Mouse (Mus musculus) thymus, adult 2 months (tissue): ENCODE results near the gene A130010J15Rik. TPM values are rescaled to one million over a fixed set of nuclear protein-coding genes. Genes with fewer than 3 reads are reported as not detected.

Experiments
- DNase-seq: peaks from one replicate; pipeline ENCODE4 v3.0.0; 2021
- H3K27ac ChIP-seq: fragments of 200-500 bp; 2 replicates; pipeline ENCODE4 v1.5.1; 2012; ENCODE audit warnings: low read length, control low read depth; ENCODE audit not compliant: control insufficient read depth, insufficient read depth
- H3K27me3 ChIP-seq: fragments of 200-500 bp; 2 replicates; pipeline ENCODE4 v1.6.1; 2012; ENCODE audit warnings: mild to moderate bottlenecking, low read length, moderate library complexity, mixed read lengths; ENCODE audit not compliant: control insufficient read depth, insufficient read depth
- H3K36me3 ChIP-seq: fragments of 200-500 bp; 2 replicates; pipeline ENCODE4 v1.6.1; 2012; ENCODE audit warnings: mild to moderate bottlenecking, low read length, moderate library complexity; ENCODE audit not compliant: control insufficient read depth, insufficient read depth
- H3K4me1 ChIP-seq: fragments of 200-500 bp; replicated peaks from 2 replicates; pipeline ENCODE4 v1.6.1; 2012; ENCODE audit warnings: low read length; ENCODE audit not compliant: control insufficient read depth, insufficient read depth
- H3K4me3 ChIP-seq: fragments of 200-500 bp; 2 replicates; pipeline ENCODE4 v1.5.1; 2012; ENCODE audit warnings: mild to moderate bottlenecking, low read length, control low read depth, moderate library complexity; ENCODE audit not compliant: control insufficient read depth, insufficient read depth
- CTCF ChIP-seq: fragments of 200-500 bp; IDR thresholded peaks from 2 replicates; pipeline ENCODE4 v1.5.1; 2012; ENCODE audit warnings: mild to moderate bottlenecking, control low read depth, low read length, moderate library complexity, borderline replicate concordance; ENCODE audit not compliant: control insufficient read depth, poor library complexity, insufficient read depth; ENCODE audit errors: extremely low read depth
- POLR2A ChIP-seq: fragments of 200-500 bp; IDR thresholded peaks from 2 replicates; pipeline ENCODE4 v1.6.1; 2012; ENCODE audit warnings: mild to moderate bottlenecking, low read length, control low read depth, moderate library complexity; ENCODE audit not compliant: control insufficient read depth, poor library complexity, insufficient read depth; ENCODE audit errors: extremely low read depth
- WGBS: fragments of 180-500 bp; shearing (Covaris S2); methylation state at CpG from one replicate; pipeline ENCODE4 v1.1.7; 2018; 5-methylcytosine and 5-hydroxymethylcytosine counted together
- polyA plus RNA-seq: library from polyadenylated mRNA; depleted of rRNA; stranded (reverse); fragments of >200 nt; gene quantifications from 2 replicates; pipeline ENCODE4 v1.2.3, GENCODE M21; 2012

Gene A130010J15Rik
- polyA plus RNA-seq, 1 experiment, result 7.2 TPM

DNA sequence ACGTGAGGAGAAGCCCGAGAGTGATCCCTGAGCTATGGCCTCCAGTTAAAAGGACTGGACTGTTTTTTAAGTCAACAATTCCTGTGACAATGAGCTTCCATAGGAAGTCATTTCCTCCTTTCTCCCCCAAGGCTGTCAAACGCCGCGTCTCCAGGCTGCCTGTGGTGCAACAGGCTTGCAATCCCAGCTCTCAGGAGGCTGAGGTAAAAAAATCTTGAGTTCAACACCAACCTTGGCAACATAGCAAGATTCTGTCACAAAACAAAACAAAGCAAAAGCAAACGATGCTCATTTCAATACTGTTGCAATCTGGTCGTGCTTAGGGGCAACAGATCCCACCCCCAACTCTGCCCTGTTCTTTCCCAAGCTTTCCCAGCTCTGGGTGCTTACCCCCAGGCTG lies 29.8 kb upstream of the A130010J15Rik start:
- H3K36me3 ChIP-seq, result no peaks in the 10 kb centered on the region
- H3K4me1 ChIP-seq, result peaks cover 16% of the 10 kb centered on the region
- no peak overlapping the region for H3K4me3 ChIP-seq
- H3K27ac ChIP-seq, result no peak overlapping the region
- TF ChIP-seq POLR2A, result no peak
- no peaks in the 10 kb centered on the region for H3K27me3 ChIP-seq
- WGBS, result 71% methylated on average over 7 of the region's 7 CpGs
- DNase-seq, result no peak

DNA sequence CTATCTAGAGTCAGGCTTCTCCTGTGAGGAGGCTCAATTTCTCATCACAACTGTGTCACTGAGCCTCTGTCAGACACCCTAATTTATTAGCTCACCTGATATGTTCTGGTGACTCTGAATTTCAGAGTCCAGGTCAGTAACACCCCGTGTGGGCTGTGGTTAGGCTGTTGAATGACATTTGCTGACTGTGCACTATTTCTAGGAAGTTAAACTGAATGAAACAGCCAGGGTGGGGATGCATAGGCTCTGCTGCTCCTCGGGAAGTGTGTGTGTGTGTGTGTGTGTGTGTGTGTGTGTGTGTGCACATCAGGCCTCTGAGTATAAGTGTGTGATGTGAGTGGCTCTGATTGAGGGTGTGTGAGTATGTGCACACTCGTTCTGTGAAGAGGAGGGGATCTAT lies 29.2 kb upstream of the A130010J15Rik start:
- no peak overlapping the region for H3K27ac ChIP-seq
- H3K4me1 ChIP-seq, result peaks cover 21% of the 10 kb centered on the region
- H3K27me3 ChIP-seq, result no peaks in the 10 kb centered on the region
- no peaks in the 10 kb centered on the region for H3K36me3 ChIP-seq
- TF ChIP-seq CTCF (no peak), POLR2A (no peak)
- 9% methylated on average over 3 of the region's 3 CpGs for WGBS
- DNase-seq, result no peak
- H3K4me3 ChIP-seq, result no peak overlapping the region

DNA sequence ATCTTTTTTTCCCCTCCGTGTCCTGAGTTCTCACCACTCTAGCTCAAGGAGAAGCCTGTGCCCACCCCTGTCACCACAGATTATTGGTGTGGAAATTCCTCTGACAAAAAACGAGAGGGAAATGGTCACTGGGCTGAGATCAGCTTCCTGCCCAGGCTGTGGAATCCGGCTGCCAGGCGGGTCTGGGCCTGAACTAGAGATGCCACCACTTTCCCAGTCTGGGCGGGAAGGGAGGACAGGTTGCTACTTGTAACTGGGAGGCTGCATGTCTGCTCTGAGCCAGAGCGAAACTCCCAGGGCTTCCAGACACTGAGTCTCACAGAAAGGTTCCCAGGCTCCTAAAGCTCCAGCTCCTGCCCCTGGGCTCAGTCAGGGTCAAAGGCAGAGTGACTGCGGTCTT lies 26.7 kb upstream of the A130010J15Rik start:
- no peak for DNase-seq
- H3K27ac ChIP-seq, result no peak overlapping the region; the same call in 1 of the 2 replicates
- H3K27me3 ChIP-seq, result no peaks in the 10 kb centered on the region
- no peak overlapping the region for H3K4me3 ChIP-seq
- WGBS, result 86% methylated on average over 7 of the region's 7 CpGs
- H3K36me3 ChIP-seq, result no peaks in the 10 kb centered on the region
- H3K4me1 ChIP-seq, result peaks cover 39% of the 10 kb centered on the region
- TF ChIP-seq POLR2A (no peak), CTCF (no peak)

DNA sequence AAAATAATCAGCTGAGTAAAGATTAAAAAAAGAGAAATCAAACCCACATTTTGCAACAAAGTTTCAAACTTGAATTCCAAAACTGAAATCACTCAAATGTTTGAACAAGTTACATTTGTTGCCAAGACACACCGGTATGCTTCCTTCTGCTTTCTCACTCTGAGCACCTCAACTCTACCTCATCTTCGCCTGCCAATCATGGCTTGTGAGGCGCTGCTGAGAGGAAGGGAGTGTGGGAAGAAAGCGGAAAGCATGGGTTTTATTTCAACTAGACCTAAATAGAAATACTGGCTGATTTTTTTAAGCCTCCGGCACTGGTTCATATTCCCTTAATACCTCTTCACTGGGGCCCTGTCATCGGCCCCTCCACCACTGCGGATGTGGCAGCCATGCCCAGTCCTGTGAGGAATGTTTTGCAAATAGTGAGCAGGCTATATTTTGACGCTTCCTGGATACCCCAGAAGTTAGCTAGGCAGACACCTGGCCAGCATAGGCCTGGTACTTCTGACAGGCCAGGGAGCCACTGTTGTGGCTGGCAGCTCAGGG lies 25.3 kb upstream of the A130010J15Rik start:
- H3K4me3 ChIP-seq, result no peak overlapping the region
- DNase-seq, result peak; percentile 47
- WGBS, result 13% methylated on average over 8 of the region's 8 CpGs
- no peak for TF ChIP-seq POLR2A
- TF ChIP-seq CTCF, result 0 out of 2 replicates have a peak, but pooled peaks have one; percentile 28
- H3K4me1 ChIP-seq, result peaks cover 44% of the 10 kb centered on the region
- H3K27me3 ChIP-seq, result no peaks in the 10 kb centered on the region
- no peaks in the 10 kb centered on the region for H3K36me3 ChIP-seq
- H3K27ac ChIP-seq, result peak overlapping the region; percentile 78

DNA sequence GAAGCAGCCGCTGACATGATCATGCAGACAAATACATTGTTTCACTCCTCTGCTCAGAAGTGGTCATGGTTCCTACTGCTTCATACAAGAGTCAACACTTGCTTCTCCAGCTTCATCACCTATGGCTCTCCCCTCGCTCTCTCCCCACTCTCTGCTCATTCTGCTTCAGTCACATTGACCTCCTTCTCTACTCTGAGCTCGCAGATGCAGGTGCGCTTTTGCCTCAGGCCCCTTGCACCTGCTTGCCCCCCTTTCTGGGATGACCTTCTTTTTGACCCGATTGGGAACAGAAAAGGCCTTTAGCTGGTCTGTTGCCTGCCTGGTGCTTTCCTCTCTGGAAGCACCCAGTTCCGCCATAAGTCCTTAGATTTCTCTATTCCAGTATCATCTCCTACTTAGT lies 23.3 kb upstream of the A130010J15Rik start:
- Histone ChIP-seq H3K4me1 (peaks cover 50% of the 10 kb centered on the region), H3K4me3 (no peak overlapping the region), H3K36me3 (no peaks in the 10 kb centered on the region), H3K27ac (peak overlapping the region; percentile 93), H3K27me3 (no peaks in the 10 kb centered on the region)
- TF ChIP-seq POLR2A, result 0 out of 2 replicates have a peak, but pooled peaks have one; percentile 15
- TF ChIP-seq CTCF, result no peak
- 43% methylated on average over 6 of the region's 6 CpGs for WGBS
- peak; percentile 74 for DNase-seq

DNA sequence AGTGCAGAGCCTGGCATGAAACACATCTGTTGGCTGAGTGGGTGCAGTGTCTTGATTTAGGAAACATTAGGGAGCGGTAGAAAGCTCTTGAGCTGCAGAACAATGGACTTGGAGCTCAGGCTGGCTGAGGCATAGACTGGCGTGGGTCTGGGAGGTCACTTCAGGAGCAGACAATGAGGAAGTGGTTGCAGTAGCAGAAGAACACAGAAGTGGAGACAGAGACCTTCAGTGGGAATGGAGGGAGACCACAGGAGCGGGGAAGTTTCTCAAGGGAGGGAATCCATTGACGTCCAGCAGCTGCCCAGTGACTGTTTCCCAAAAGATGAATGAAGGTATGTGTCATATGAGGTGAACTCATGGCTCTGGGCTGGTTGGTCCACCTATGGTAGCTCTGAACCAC lies 22.7 kb upstream of the A130010J15Rik start:
- Histone ChIP-seq H3K27me3 (no peaks in the 10 kb centered on the region), H3K4me1 (peaks cover 53% of the 10 kb centered on the region), H3K4me3 (no peak overlapping the region), H3K36me3 (no peaks in the 10 kb centered on the region), H3K27ac (peak overlapping the region; percentile 93)
- no peak for DNase-seq
- TF ChIP-seq POLR2A (no peak), CTCF (no peak)
- WGBS, result 76% methylated on average over 4 of the region's 4 CpGs

DNA sequence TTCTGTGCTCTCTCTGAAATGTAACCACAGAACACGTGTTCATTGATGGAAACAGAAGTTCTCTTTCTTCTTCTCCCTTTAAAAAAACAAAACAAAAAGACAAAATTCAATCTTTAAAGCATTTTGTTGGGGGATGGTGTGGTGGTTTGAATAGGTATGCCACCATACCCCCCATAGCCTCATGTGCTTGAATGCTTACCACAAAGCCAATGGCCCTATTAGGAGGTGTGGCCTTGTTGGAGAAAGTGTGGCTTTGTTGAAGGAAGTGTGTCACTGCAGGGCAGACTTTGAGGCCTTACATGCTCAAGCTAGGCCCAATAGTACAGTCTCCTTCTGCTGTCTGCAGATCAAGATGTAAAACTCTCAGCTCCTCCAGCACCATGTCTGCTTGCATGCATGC lies 21.4 kb upstream of the A130010J15Rik start:
- no peak overlapping the region for H3K4me3 ChIP-seq
- peak; percentile 42 for DNase-seq
- peak overlapping the region; percentile 89 for H3K27ac ChIP-seq
- H3K36me3 ChIP-seq, result no peaks in the 10 kb centered on the region
- no peaks in the 10 kb centered on the region for H3K27me3 ChIP-seq
- H3K4me1 ChIP-seq, result peaks cover 58% of the 10 kb centered on the region
- no peak for TF ChIP-seq POLR2A
- TF ChIP-seq CTCF, result no peak
- 0% methylated on average over 1 of the region's 1 CpGs for WGBS
